Mouse (Mus musculus): ENCODE measurements around the gene Kyat1. TPM values are rescaled to one million over a fixed set of nuclear protein-coding genes. Genes with fewer than 3 reads are reported as not detected.
"Not testable (repeated sequence)": the region's sequence is repeated elsewhere in the genome, so short reads cannot be mapped to it uniquely, and the experiment has no call there.

Gene Kyat1
- total RNA-seq, 4 experiments from 2014 or later = 15.3 to 16.8 (median 16.1) TPM

DNA sequence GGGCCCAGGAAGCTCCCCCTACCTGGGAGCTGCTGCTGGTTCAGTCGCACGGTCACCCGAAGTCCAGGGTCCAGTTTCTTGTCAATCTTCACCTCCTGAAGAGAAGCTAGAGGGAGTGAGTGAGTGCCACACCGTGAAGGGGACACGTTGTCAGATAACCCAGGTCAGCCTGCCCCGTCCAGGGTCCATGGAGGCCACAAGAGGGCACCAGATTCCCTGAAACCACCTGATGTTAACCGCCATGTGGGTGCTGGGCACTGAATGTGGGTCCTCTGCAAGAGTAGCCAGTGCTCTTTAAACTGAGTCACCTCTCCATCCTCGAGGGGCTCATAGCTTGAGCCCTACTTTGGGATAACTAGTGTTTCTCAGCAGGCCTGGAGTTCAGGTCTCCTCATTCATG is 29.8 kb downstream of the Kyat1 start:
- no peak for DNase-seq (ENCODE audit: low spot score in 2 of 2)

DNA sequence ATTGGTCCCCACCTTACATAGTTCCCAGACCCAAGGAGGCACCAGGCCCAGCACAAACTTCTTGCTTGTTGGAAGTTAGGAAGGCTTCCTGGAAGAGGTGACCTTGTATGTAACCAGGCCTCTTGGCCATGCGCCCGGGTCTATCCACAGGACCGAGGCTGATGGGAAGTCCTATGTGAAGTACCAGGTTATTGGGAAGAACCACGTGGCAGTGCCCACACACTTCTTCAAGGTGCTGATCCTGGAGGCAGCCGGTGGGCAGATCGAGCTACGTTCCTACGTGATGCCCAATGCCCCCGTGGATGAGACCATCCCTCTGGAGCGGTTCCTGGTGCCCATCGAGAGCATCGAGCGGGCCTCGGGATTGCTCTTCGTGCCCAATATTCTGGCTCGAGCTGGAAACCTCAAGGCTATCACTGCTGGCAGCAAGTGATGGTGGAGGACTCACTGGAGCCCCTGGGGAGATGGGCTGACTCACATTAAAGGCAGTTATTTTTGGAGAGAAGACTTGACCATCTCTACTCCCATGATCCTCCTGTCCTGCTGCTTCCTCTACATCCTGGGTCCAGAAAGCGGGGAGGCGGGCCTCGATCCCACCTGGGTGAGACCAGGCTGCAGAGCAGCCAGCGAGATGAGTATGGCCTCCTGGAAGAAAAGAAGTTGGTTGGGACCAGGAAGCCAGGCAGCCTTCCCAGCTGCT is 32.0 kb downstream of the Kyat1 start:
- DNase-seq (ENCODE audit: low spot score in 2 of 2) = no peak

DNA sequence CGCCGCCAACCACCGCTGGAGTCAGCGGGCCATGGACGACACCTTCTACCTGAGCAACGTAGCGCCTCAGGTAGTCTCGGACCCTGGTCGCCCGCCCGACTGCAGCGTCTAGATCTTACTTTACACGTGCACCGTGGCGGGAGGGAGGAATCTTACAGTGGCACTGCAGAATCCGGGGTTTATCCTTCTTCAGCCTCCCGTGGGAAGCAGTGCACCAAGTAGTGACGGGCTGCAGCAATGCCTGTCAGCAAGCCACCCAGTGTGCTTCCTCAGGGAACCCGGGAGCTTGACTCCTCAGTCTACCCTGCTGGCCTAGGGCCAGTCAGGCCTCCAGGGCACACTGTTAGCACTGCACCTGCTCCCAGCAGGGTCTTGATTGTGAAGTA is 33.7 kb downstream of the Kyat1 start:
- no peak for DNase-seq (ENCODE audit: low spot score in 2 of 2)

DNA sequence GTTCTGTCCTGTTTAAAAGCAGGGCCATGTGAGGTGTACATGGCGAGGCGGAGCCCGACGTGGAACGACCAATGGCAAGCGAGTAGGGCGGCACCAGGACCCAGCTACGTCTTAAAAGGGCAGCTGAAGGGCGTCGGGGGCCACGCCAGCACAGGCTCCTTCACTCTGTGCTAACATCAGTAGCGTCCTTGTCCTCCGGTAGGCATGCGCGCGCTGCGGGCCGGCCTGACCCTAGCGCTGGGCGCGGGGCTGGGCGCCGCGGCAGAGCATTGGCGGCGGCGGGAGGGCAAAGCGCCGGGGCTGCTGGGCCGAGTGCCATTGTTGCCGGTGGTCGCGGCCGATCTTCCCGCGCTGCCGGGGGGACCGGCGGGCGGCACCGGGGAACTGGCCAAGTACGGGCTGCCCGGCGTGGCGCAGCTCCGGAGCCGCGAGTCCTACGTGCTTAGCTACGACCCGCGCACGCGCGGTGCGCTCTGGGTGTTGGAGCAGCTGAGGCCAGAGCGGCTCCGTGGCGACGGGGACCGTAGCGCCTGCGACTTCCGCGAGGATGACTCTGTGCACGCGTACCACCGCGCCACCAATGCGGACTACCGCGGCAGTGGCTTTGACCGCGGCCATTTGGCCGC is 34.2 kb downstream of the Kyat1 start, which contains the start of gene Endog:
TSS of gene Endog (plus strand) at position 123 of the 626 bp plus-strand sequence.
- DNase-seq (ENCODE audit: low spot score in 2 of 2) = peak; percentile 83 to 89

DNA sequence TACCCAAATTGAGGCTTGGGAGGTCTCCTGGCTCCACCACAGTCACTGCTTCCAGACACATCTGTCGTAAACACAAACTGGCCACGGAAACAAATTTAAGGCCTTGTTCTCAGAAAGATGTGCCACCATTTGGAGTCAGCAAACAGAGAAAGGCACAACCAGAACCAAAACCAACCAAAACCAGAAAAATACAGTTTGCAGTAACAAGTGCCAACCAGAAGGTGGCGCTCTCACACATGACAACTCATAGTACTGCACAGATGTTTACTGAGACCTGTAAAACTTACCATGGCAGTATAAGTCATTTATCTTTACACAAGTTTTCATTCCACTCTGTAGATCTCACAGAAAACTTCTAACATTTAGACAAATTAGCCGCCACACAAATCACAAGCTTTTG is 39.0 kb downstream of the Kyat1 start:
- DNase-seq (ENCODE audit: low spot score in 2 of 2) = no peak

DNA sequence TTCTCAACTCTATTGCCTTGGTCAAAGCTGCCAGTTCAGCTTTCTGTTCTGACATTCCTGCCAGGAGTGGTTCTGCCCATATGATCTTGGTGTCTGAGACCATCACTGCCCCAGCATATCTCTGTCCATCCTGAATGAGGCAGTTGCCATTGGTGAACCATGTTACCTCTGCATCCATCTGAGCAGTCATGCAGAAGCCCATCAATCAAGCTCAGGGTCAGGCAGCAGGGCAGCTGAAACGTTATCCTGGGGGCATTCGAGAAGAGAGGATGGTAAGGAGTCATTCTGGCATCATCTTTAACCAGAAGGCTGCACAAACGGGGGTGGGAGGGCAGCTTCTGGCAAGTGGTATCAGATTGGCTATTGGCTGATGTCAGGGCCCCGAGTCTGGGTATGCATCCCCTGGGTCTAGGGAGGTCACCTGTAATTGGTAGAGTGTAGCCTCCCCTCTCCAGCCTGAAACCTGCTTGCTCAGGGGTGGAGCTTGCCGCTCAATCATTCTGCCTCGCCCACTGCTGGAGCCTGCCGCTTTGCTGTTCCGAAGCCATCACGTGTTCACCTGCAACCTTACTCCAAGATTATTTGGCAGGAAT is 41.2 kb downstream of the Kyat1 start:
- no peak for DNase-seq (ENCODE audit: low spot score in 2 of 2)

DNA sequence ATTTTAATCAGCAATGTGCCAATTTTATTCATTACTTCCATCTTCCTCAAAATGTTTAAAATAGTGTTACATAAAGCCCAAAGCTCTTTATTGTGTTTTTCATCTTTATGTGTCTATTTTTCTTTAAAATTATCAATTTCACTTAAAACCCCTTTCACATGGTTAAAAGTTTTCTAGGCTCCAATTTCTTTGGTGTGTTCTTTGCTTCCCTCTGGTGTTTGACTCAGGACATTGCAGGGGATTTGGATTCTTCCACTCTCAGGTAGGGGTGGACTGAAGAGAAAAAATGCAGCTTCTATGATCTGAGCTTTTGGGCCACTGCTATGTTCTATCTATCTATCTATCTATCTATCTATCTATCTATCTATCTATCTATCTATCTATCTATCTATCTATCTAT is 43.8 kb downstream of the Kyat1 start:
- no peak for DNase-seq (ENCODE audit: low spot score in 2 of 2)

DNA sequence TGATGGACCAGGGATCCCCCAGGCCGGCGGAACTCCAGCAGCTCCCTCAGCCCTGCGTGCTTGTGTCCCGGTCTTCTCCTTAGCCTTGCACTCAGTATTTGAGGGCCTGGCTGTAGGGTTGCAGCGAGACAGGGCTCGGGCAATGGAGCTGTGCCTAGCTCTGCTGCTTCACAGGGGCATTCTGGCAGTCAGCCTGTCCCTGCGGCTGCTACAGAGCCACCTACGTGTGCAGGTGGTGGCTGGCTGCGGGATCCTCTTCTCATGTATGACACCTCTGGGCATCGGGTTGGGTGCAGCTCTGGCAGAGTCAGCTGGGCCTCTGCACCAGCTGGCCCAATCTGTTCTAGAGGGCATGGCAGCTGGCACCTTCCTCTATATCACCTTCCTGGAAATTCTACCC is 45.8 kb downstream of the Kyat1 start:
- not testable (repeated sequence) for DNase-seq (ENCODE audit: low spot score in 2 of 2)

DNA sequence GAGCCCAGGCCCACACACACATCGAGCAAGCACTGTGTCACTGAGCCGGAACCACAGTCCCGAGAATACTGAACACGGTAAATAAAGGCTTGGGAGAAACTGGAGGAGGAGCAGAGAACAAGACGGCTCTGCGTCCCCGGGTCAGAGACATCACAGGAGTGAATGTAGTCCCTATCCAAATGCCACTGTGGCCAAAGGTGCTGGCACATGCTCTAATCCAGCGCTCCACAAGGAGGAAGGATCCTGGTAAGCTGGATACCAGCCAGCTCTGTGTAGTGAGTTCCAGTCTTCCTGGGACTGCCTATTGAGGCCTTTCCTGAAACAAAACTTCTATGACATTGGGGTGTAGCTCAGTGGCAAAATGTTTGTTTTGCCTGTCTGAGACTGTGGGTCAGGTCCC is 53.0 kb downstream of the Kyat1 start:
- DNase-seq (ENCODE audit: low spot score in 2 of 2) = no peak

DNA sequence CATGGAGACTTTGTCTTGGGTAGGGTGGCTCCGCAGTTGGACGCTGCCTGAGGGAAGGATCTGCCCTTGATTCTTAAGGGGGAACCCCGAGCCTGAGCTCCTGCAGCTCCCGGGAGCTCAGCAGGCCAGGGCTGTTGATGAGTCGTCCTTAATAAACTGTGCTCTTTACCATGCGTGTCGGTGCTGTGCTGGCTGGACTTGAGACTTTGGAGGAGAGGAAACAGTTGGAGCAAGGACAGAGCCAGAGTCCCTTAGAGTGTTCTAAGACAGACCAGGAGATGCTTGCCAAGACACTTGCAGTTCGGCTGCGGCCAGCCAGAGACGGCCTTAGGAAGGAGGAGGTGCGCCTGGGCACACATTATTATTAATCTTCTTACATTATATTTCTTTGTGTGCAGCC is 53.8 kb downstream of the Kyat1 start:
- no peak for DNase-seq (ENCODE audit: low spot score in 2 of 2)

DNA sequence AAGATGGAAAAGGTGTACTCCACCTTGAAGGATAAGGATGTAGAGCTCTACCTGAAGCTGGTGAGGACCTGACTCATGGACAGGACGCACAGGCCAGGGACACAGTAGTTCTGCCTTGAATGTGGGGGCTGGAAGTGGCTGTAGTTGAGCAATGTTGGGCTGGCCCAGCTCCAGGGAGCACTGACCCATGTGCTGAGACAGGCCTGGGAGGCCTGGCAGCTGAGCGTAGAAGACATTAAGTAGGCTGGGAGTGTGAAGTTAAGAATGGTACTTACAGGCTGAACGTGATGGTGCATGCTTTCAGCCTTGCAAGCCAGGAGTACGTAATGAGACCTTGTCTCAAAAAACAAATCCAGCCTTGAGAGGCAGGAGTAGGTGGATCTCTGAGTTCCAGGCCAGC is 58.2 kb downstream of the Kyat1 start:
- DNase-seq (ENCODE audit: low spot score in 2 of 2) = no peak

DNA sequence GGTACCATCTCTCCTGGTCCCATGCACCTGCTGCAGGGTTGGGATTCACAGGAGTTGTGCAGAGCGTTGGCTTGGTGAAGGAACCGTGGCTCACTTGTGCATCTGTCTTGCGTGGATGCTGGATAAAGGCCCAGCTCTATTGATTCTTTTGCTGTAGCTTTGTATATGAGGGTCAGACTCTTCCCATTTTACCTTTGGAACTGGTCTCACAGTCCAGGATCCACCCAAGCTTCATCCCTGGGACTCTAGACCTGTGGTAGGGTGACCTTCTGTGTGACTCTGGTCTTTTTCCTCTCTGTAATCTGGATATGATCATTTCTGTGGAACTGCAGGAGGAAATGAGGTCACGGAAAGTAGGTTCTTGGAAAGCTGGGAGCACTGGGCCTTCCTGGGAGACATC is 61.2 kb downstream of the Kyat1 start:
- DNase-seq (ENCODE audit: low spot score in 2 of 2) = no peak

DNA sequence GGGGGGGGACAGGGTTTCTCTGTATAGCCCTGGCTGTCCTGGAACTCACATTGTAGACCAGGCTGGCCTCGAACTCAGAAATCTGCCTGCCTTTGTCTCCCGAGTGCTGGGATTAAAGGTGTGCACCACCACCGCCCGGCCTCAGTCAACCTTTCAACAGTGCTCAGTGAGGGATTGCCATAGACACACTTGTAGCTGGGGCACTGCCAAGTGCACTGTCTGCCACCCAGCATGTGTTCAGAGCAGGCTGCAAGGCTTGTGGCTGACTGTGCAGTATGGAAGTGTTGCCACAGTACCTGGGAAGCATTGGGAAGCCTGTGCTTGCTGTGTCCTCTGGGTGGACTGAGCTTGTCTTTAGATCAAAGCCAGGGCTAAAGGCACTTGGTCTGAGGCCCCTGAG is 65.6 kb downstream of the Kyat1 start:
- not testable (repeated sequence) for DNase-seq (ENCODE audit: low spot score in 2 of 2)

DNA sequence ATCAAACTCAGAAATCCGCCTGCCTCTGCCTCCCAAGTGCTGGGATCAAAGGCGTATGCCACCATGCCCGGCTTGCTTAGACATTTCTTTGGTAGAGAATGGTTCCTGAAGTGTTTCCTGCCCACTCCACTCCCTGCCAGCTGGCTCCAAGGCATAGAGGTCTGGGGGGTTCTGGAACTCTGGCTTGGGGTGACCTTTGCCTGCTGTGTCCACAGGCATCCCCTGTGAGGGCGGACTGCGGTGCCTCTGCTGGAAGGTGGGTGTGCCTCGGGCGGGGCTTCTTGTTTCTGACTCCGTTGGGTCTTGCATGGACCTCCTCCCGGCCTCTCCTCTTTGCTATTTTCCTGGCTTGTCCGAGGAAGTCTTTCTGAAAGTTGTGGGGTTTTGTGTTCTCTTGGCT is 69.2 kb downstream of the Kyat1 start:
- DNase-seq (ENCODE audit: low spot score in 2 of 2) = no peak

Other genes with a start within 250 kb of the Kyat1 start
- gene Sptan1, start 240.3 kb downstream of the Kyat1 start, total RNA-seq (2022) = 100 to 1,000 TPM; 738 to 833 (median 788) TPM
- gene Wdr34, start 157.0 kb downstream of the Kyat1 start, total RNA-seq (2022) = 10 to 100 TPM; 38.7 to 43.4 (median 42.1) TPM
- 100 to 1,000 TPM; 190 to 221 (median 207) TPM for gene Set, start 148.5 kb downstream of the Kyat1 start, total RNA-seq (2022)
- gene Pkn3, start 128.2 kb downstream of the Kyat1 start, total RNA-seq (2022) = 1 to 10 TPM; 1.9 to 4.5 (median 2.3) TPM
- gene Zdhhc12, start 112.2 kb downstream of the Kyat1 start, total RNA-seq (2022) = 10 to 100 TPM in 1 of 4 experiments, 1 to 10 TPM in 3; 6.8 to 10.5 (median 8.9) TPM
- 100 to 1,000 TPM; 141 to 144 (median 142) TPM for gene Zer1, start 81.3 kb downstream of the Kyat1 start, total RNA-seq (2022)
- 10 to 100 TPM; 46.3 to 59.3 (median 49.1) TPM for gene Tbc1d13, start 72.1 kb downstream of the Kyat1 start, total RNA-seq (2022)
- gene Endog, start 34.4 kb downstream of the Kyat1 start, total RNA-seq (2022) = 10 to 100 TPM; 18.8 to 23.6 (median 22.9) TPM
- 10 to 100 TPM; 30.7 to 36.2 (median 31.6) TPM for gene Spout1, start 27.4 kb downstream of the Kyat1 start, total RNA-seq (2022)
- gene Lrrc8a, start 31.9 kb upstream of the Kyat1 start, total RNA-seq (2022) = 10 to 100 TPM; 59.1 to 67.0 (median 61.5) TPM
- gene Gm28035, start 34.7 kb upstream of the Kyat1 start, total RNA-seq (2022) = 1 to 10 TPM; 3.8 to 8.8 (median 5.5) TPM
- gene Phyhd1, start 60.4 kb upstream of the Kyat1 start, total RNA-seq (2022) = 10 to 100 TPM; 16.6 to 22.2 (median 19.5) TPM
- gene Gm28038, start 75.2 kb upstream of the Kyat1 start, total RNA-seq (2022) = not detected
- 10 to 100 TPM; 23.3 to 27.7 (median 25.2) TPM for gene Dolk, start 80.5 kb upstream of the Kyat1 start, total RNA-seq (2022)
- gene Nup188, start 80.5 kb upstream of the Kyat1 start, total RNA-seq (2022) = 10 to 100 TPM; 16.7 to 23.0 (median 19.6) TPM
- 100 to 1,000 TPM; 279 to 301 (median 286) TPM for gene Sh3glb2, start 153.5 kb upstream of the Kyat1 start, total RNA-seq (2022)
- 100 to 1,000 TPM; 106 to 121 (median 108) TPM for gene Miga2, start 158.4 kb upstream of the Kyat1 start, total RNA-seq (2022)
- gene Dolpp1, start 186.4 kb upstream of the Kyat1 start, total RNA-seq (2022) = 10 to 100 TPM; 22.2 to 30.1 (median 27.3) TPM
- 10 to 100 TPM; 52.0 to 65.8 (median 62.6) TPM for gene Crat, start 210.0 kb upstream of the Kyat1 start, total RNA-seq (2022)
- 100 to 1,000 TPM; 174 to 191 (median 186) TPM for gene Ptpa, start 210.2 kb upstream of the Kyat1 start, total RNA-seq (2022)

Measured in left cerebral cortex, adult 8-10 months (tissue).